Mouse (Mus musculus): Measurements from ENCODE around the gene Armcx6. TPM values are rescaled to one million over a fixed set of nuclear protein-coding genes. Genes with fewer than 3 reads are reported as not detected.

The Armcx6 gene
- polyA plus RNA-seq, 1 experiment from 2014 or later = 15.2 TPM

Small RNA genes lying within 50 kb of the gene (microRNA-seq; reads per million reads assigned to microRNA genes)
- not detected for gene Mir7093 (ENCODE audit: borderline number of aligned reads)

Other genes starting within 250 kb of the Armcx6 start
- 194 and 200 TPM in 2 replicates for gene Timm8a1, start 209.6 kb downstream of the Armcx6 start, polyA plus RNA-seq (2014; fragmentation: Nextera tagmentation; extraction: Ambion mirVana)
- gene Btk, start 167.8 kb downstream of the Armcx6 start, polyA plus RNA-seq (2014; fragmentation: Nextera tagmentation; extraction: Ambion mirVana) = 40.2 and 43.5 TPM in 2 replicates
- 539 and 608 TPM in 2 replicates for gene Rpl36a, start 165.8 kb downstream of the Armcx6 start, polyA plus RNA-seq (2014; fragmentation: Nextera tagmentation; extraction: Ambion mirVana)
- gene Gla, start 150.3 kb downstream of the Armcx6 start, polyA plus RNA-seq (2014; fragmentation: Nextera tagmentation; extraction: Ambion mirVana) = 8.4 and 8.9 TPM in 2 replicates
- 134 and 153 TPM in 2 replicates for gene Hnrnph2, start 150.2 kb downstream of the Armcx6 start, polyA plus RNA-seq (2014; fragmentation: Nextera tagmentation; extraction: Ambion mirVana)
- gene Armcx4, start 64.9 kb downstream of the Armcx6 start, polyA plus RNA-seq (2014; fragmentation: Nextera tagmentation; extraction: Ambion mirVana) = 1.5 TPM in 2 replicates
- 21.3 TPM in 2 replicates for gene Armcx1, start 33.5 kb downstream of the Armcx6 start, polyA plus RNA-seq (2014; fragmentation: Nextera tagmentation; extraction: Ambion mirVana)
- 34.8 and 42.2 TPM in 2 replicates for gene Armcx3, start 5.2 kb upstream of the Armcx6 start, polyA plus RNA-seq (2014; fragmentation: Nextera tagmentation; extraction: Ambion mirVana)
- gene Armcx2, start 57.8 kb upstream of the Armcx6 start, polyA plus RNA-seq (2014; fragmentation: Nextera tagmentation; extraction: Ambion mirVana) = 39.5 and 40.7 TPM in 2 replicates
- 0.73 and 0.77 TPM in 2 replicates for gene Nxf2, start 213.3 kb upstream of the Armcx6 start, polyA plus RNA-seq (2014; fragmentation: Nextera tagmentation; extraction: Ambion mirVana)